Mouse (Mus musculus) kidney, adult 2 months (tissue): ENCODE results near the gene 2410137M14Rik. TPM values are rescaled to one million over a fixed set of nuclear protein-coding genes. Genes with fewer than 3 reads are reported as not detected.

Source experiments
- DNase-seq: peaks from one replicate; pipeline ENCODE4 v3.0.0; 2021
- H3K27ac ChIP-seq: fragments of 200-500 bp; 2 replicates; pipeline ENCODE4 v1.5.1; 2012; ENCODE audit warnings: low read depth, low read length, control low read depth, inconsistent platforms; ENCODE audit not compliant: insufficient read depth
- H3K27me3 ChIP-seq: fragments of 200-500 bp; replicated peaks from 2 replicates; pipeline ENCODE4 v1.6.1; 2012; ENCODE audit warnings: mild to moderate bottlenecking, moderate library complexity, low read length, inconsistent platforms; ENCODE audit not compliant: control insufficient read depth, insufficient read depth
- H3K36me3 ChIP-seq: fragments of 200-500 bp; 2 replicates; pipeline ENCODE4 v1.6.1; 2012; ENCODE audit warnings: mild to moderate bottlenecking, moderate library complexity, low read length, inconsistent platforms; ENCODE audit not compliant: control insufficient read depth, insufficient read depth
- H3K4me1 ChIP-seq: fragments of 200-500 bp; 2 replicates; pipeline ENCODE4 v1.6.1; 2011; ENCODE audit warnings: low read length; ENCODE audit not compliant: control insufficient read depth, insufficient read depth
- H3K4me3 ChIP-seq: fragments of 200-500 bp; 2 replicates; pipeline ENCODE4 v1.5.1; 2011; ENCODE audit warnings: mild to moderate bottlenecking, low read depth, low read length, control low read depth; ENCODE audit not compliant: insufficient read depth
- CTCF ChIP-seq: fragments of 200-500 bp; conservative IDR thresholded peaks from 2 replicates; pipeline ENCODE4 v1.5.1; 2011; ENCODE audit warnings: low read depth, mild to moderate bottlenecking, control low read depth, low read length, moderate library complexity, mixed read lengths; ENCODE audit not compliant: insufficient read depth, insufficient read length
- POLR2A ChIP-seq: fragments of 200-500 bp; IDR thresholded peaks from one replicate; pipeline ENCODE4 v1.6.1; 2011; ENCODE audit warnings: low read depth, low read length, control low read depth
- WGBS: fragments of 180-500 bp; shearing (Covaris S2); methylation state at CpG from one replicate; pipeline ENCODE4 v1.1.7; 2018; 5-methylcytosine and 5-hydroxymethylcytosine counted together
- polyA plus RNA-seq: library from polyadenylated mRNA; depleted of rRNA; stranded (reverse); fragments of >200 nt; gene quantifications from 2 replicates; pipeline ENCODE4 v1.2.3, GENCODE M21; 2012

The 2410137M14Rik gene
- polyA plus RNA-seq, 1 experiment: 0.25 TPM

DNA sequence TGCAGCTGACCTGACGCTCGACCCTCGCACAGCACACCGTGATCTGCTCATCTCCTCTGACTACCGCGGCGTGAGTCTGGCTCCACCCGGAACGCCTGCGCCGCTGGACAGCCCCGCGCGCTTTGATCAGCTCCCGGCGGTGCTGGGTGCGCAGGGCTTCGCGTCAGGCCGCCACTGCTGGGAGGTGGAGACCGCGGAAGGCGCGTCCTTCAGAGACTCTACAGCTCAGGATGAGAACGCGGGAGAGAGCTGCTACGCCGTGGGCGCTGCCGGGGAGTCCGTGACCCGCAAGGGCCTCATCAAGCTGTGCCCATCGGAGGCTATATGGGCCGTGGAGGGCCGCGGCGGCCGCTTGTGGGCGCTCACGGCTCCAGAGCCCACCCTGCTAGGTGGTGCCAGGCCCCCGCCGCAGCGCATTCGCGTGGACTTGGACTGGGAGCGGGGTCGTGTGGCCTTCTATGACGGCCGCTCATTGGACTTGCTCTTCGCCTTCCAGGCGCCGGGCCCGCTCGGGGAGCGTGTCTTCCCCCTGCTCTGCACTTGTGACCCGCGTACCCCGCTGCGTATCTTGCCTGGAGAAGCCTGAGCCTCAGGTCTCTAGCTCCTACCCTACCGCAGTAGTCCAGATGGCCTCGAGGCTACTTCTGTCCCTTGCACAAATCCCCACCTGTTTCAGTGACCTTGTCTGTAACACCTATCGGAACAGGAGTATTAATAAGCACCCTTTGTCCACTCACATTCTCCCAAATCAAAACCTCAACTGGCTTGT is 33.8 kb downstream of the 2410137M14Rik start:
- WGBS: 1% methylated on average over 62 of the region's 62 CpGs
- no peaks in the 10 kb centered on the region for H3K36me3 ChIP-seq
- no peaks in the 10 kb centered on the region for H3K27me3 ChIP-seq
- peak overlapping the region; percentile 50 for H3K4me3 ChIP-seq
- peak overlapping the region; percentile 25 for H3K27ac ChIP-seq
- peaks cover 10% of the 10 kb centered on the region for H3K4me1 ChIP-seq
- peak; percentile 58 for DNase-seq
- TF ChIP-seq CTCF (no peak), POLR2A (peak; percentile 13)

DNA sequence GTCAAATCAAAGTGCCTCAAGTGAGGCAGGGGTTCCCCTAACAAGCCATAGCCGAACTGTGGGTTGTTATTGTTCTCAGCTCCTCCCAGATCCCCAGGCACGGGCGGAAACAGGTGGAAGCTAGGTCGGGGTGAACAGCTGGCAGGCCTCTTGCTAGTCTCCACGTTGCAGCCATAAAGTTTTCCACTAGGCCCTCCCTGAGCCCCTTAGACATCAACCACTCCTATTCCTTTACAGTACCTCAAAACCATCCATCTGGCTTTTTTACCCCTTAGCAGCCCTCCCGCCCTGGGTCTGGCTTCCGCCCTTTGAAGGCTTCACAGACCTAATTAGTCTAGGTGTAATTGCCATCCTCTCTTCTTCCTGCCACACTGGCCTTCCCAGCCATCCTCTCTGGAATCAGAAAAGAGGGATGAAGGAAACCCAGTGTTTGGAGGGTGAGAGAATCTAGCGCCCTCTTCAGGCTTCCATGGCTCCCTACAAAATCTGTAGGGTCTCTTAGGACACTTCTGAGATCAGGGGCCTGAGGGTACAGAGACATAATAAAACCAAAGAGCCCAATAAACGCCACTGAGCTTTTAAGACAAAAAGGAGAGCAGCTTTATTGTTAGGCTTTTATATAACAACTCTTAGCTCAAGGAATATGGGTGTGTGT is 36.8 kb downstream of the 2410137M14Rik start:
- no peaks in the 10 kb centered on the region for H3K36me3 ChIP-seq
- no peak overlapping the region for H3K27ac ChIP-seq
- no peak overlapping the region for H3K4me3 ChIP-seq
- no peaks in the 10 kb centered on the region for H3K27me3 ChIP-seq
- peaks cover 8% of the 10 kb centered on the region for H3K4me1 ChIP-seq
- TF ChIP-seq CTCF: peak; percentile 14; the same call in 1 of the 2 replicates
- no peak for TF ChIP-seq POLR2A
- no peak for DNase-seq
- WGBS: 44% methylated on average over 9 of the region's 9 CpGs

- DNase-seq: no peak
- 20% methylated on average over 5 of the region's 5 CpGs for WGBS
- no peaks in the 10 kb centered on the region for H3K27me3 ChIP-seq
- no peaks in the 10 kb centered on the region for H3K36me3 ChIP-seq
- no peak for TF ChIP-seq POLR2A
- no peak for TF ChIP-seq CTCF
- no peak overlapping the region for H3K4me3 ChIP-seq
- no peak overlapping the region for H3K27ac ChIP-seq
- H3K4me1 ChIP-seq: peaks cover 8% of the 10 kb centered on the region
Observed at GRCm38 (mm10) chr17:36943691-36944090, 37.3 kb downstream of the 2410137M14Rik start.

DNA sequence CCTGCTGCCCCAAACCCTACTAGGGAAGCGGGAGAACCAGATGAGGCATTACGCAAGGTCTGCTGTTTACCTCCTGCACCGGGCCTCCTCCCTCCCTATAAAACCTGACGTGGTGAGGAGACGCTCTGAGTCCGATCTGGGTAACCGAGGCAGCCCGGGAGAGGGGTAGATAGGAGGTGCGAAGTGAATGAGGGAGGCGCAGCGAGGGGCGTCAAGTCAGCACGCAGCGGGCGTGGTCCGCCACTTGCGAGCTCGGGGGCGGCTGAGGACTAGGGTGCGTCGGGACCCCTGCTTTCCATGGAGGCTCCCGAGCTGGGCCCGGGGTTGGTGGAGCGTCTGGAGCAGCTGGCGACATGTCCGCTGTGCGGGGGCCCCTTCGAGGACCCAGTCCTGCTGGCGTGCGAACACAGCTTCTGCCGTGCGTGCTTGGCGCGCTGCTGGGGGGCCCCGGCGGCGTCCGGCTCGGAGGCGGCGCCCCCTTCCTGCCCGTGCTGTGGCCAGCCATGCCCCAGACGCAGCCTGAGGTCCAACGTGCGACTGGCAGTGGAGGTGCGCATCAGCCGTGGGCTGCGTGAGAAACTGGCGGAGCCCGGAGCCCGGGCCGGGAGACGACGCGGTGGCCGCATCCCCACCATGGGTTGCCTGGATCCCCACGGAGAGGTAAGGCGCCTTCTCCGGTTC is 38.1 kb downstream of the 2410137M14Rik start, which contains the start of gene Rnf39:
TSS of gene Rnf39 (plus strand) at position 128 of the 681 bp plus-strand sequence.
- peaks cover 8% of the 10 kb centered on the region for H3K4me1 ChIP-seq
- WGBS: 4% methylated on average over 59 of the region's 59 CpGs
- H3K36me3 ChIP-seq: no peaks in the 10 kb centered on the region
- H3K4me3 ChIP-seq: peak within 1 kb of the TSS; percentile 27
- no peak for DNase-seq
- no peak within 1 kb of the TSS for H3K27ac ChIP-seq
- TF ChIP-seq POLR2A: no peak
- TF ChIP-seq CTCF: no peak
- no peaks in the 10 kb centered on the region for H3K27me3 ChIP-seq

GRCm38 (mm10) chr17:36942391-36942790 is 38.6 kb downstream of the 2410137M14Rik start:
- 26% methylated on average over 10 of the region's 10 CpGs for WGBS
- Histone ChIP-seq H3K4me3 (peak overlapping the region; percentile 27), H3K27ac (no peak overlapping the region), H3K27me3 (no peaks in the 10 kb centered on the region), H3K4me1 (peaks cover 8% of the 10 kb centered on the region), H3K36me3 (no peaks in the 10 kb centered on the region)
- TF ChIP-seq CTCF (no peak), POLR2A (no peak)
- peak; percentile 51 for DNase-seq

DNA sequence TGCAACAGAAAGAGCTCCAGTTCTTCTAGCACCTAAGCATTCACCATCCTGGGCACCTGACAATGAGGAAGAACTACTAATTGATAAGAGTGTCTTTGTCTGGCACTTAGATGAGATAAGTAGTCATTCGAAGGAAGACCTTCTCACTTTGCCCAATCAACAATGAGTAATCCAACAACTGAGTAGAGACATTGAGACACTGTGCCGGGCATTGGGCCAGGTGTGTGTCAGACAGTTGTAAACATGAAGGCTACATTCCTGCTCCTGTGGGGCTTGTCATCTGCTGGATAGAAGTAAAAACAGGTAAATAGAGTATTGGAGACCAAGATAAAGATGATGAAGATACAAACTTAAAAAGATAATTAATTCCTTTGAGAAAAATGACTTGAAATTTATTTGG is 43.0 kb downstream of the 2410137M14Rik start:
- no peak overlapping the region for H3K27ac ChIP-seq
- no peak for DNase-seq
- no peaks in the 10 kb centered on the region for H3K36me3 ChIP-seq
- peaks cover 4% of the 10 kb centered on the region; the same call in 1 of the 2 replicates for H3K4me1 ChIP-seq
- H3K27me3 ChIP-seq: no peaks in the 10 kb centered on the region
- WGBS: 77% methylated on average over 2 of the region's 2 CpGs
- TF ChIP-seq CTCF (no peak), POLR2A (no peak)
- H3K4me3 ChIP-seq: no peak overlapping the region
